Mouse (Mus musculus) spleen, postnatal 4 days (tissue): ENCODE measurements at regions not wholly inside any gene's neighbourhood (a gene's known extent, or its start where the extent isn't known, plus 50 kb on each side); places are given as distances from the start of the nearest gene placed in this dataset.
A peak's percentile ranks its signal among the peaks of the same experiment; 100 is the strongest.

Source experiments
- DNase-seq, 2 experiments: peaks; one replicate each; pipeline ENCODE4 v3.0.0; 2022; ENCODE audit warnings: low spot score in 2 of 2

DNA sequence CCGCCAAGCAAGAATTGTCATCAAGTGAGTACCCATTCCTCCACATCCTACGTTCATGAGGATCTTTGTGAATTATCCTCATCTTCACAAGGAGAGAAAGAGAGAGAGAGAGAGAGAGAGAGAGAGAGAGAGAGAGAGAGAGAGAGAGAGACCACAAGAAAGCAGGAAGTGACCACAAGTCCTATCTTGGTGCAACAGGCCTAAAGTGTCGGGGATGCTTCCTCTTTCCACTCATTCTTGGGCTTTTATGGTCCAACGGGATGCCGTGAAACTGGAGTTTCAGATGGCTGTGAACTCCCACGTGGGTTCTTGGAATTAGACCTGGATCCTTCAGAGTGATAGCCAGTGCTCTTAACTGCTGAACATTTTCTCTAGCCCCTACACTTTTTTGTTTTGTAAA, 53.1 kb upstream of the Rai14 start:
- peak in 1 of 2 experiments; percentile 13 for DNase-seq

DNA sequence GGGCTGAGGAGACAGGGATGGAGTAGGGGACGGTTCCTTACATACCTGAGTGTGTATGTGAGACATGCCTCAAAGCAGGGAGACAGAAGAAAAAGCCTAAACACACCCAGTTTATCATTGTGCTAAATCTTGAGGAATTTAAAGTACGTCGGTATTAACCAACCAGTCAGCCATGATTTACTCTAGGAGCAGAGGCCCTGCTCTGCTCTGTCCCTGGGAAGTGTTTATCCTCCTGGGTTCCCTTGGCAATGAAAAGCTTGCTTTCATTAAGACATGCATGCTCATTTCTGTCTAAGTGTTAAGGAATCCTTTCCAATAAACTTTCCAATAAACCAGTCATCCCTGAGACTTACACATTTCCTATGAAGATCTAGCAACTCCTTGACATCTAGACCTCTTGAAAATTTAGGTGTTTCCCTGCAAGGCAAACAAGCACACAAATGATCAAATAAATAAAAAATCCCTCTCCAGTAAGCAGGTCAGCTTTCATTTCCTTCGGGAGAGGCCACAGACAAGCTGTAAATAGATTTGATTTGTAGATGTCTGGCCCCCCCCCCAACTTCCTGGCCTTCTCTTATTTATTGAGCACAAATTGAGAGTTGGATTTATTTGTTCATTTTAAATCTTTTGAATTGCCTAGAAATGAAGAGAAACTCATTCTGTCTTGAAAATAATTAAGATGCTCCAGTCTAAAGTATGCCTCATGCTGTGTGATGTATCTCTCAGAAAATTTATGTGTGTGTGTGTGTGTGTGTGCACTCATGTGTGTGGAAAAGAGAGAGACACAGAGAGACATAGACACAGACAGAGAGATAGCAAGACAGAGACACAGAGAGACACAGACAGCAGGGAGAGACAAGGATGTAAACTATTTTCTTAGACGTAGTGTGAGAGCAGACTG, 56.2 kb upstream of the Rai14 start:
- no peak for DNase-seq

GRCm38 (mm10) chr15:10771311-10771690, 56.9 kb upstream of the Rai14 start:
- peak in 1 of 2 experiments; percentile 37 for DNase-seq

DNA sequence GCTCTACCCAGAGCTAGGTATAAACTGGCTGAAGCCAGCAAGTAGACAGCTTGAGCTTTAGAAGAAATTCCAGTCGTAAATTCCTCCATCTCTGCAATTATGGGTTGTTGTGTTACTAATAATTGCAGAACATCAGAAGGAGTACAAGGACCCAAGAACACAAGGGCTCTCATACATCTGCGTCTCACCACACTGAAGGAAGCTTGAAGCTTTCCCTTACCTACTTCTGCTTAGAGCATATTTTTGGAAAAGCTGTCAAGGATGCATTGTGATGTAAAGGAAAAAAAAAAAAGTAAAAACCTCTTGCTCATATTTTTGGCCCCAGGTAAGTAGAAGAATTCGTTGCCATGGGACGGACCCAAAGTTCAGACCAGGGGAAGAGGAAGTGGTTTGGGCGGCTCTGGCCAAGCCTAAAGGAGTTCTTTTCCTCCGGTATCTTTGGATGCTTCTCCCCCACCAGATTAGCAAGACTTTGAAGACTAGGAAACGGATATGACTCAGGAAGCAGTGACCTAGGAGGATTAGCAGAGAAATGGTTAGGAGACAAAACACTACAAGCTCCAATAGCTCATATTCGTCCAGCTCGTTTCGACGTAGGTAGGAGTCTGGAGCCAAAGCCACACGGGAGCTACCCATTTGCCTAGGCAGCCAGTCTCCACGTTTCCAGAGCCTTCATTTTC, 65.7 kb upstream of the Rai14 start:
- DNase-seq = peak in 1 of 2 experiments; percentile 41

GRCm38 (mm10) chr15:10789371-10789770, 74.9 kb upstream of the Rai14 start:
- DNase-seq = peak in 1 of 2 experiments; percentile 34

DNA sequence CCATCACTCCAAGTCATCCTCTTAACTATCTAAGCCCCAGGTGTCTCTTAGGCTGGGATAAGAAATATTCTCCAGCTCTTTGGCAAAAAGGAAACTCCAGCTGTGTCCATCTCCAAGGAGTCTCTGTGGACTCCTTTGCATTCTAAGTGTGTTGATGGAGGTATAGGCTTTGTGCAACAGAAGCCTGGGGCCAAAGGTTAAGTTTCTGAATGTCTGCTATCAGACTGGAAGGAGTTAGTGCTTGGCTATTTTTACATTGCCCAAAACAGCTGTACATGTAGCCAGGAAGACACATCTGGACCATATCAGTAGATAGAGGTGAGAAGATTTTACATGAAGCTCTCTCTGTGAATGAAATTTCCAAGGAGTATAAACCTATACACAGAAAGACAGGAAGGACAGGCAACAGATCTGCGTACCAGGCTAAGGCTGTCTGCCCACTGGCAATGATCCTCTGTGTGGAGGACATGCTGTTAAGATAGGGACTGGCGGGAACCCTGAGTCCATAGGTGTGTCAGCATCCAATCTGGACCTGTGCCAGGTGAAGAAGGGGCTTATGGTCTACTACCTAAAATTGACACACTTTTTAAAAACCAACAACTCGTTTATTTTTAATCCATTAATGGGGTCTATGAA, 76.6 kb upstream of the Rai14 start:
- DNase-seq = peak; percentile 4 to 15

DNA sequence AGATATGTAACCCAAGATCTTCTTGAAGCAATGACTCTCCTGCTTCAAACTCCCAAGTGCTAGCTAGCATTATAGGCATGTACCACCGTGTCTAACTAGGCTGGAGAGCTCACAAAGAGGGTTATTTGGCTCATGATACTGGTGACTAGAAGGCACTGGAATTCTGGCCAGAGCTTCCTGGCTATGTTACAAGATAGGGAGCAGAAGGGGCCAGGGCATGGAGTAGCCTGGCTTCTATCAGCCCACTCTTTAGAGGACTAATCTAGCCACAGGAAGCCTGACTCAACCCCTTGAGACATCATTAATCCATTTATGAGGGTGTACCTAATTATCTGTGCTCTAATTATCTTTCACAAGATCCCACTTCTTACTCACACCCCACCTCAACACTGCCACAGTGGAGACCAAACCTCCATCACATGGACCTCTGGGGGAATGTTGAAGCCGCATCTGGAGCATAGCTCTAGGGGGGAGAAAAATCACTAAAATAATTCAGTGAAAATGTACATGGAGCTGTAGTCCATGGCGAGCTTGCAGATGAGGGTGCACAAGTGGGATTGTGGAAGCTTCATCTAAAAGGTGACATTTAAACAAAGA, 77.2 kb upstream of the Rai14 start:
- DNase-seq = peak; percentile 5 to 42

DNA sequence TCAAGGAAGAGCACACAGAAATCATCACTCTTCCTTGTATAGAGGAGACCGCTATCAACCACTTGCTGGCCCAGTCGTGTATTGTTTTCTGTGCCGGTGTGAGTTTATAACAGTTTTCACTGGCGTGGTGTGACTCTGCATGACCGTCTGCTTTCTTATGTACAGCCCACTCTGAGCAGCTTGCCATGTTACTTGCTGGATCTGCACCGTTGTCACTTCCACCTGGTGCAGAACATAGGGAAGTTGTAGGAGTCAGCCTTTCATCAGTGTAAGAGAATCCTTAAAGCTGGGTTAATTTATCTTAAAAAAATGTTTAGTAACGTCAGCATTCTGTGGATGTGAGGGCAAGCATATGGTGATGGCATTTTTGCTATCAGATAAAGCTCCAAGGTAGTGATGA, 77.7 kb upstream of the Rai14 start:
- DNase-seq = peak in 1 of 2 experiments; percentile 6

GRCm38 (mm10) chr15:10795126-10795792, 80.8 kb upstream of the Rai14 start:
- DNase-seq = peak; percentile 4 to 45

DNA sequence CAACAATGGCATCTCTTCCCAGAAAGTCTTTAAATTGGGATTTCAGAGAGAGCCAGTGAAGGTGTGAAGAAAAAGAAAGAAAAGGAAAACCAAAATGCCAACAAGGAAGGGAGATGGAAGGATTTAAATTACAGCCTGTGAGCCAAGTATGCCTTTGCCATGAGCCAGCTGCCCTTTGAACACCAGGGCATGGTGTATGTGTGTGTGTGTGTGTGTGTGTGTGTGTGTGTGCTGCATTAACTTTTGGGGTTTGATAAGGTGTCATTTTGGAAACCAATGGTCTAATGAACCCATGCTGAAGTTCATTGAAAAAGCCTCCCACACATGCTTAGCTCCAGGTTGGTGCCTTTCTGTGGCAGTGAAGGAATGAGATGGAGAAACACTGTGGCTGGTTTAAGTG, 85.2 kb upstream of the Rai14 start:
- DNase-seq = peak in 1 of 2 experiments; percentile 28

DNA sequence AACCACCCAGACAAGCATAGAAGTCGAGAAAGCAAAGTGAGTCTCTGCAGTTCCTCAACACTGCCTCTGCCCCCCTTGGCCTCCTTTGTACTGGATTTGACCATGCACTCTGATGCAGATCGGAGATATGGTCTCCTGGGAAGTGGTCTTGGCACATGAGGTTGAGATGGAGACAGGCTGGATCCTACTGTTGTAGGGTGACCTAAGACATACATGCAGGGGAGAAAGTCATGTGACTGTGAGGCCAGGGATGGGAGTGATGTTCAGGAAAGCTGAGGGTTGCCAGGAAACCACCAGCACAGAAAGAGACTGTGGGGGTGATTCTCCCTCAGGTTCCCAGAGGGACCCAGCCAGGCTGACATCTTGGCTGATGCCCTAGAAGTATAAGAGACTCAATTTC, 99.8 kb upstream of the Rai14 start:
- DNase-seq = peak in 1 of 2 experiments; percentile 34

DNA sequence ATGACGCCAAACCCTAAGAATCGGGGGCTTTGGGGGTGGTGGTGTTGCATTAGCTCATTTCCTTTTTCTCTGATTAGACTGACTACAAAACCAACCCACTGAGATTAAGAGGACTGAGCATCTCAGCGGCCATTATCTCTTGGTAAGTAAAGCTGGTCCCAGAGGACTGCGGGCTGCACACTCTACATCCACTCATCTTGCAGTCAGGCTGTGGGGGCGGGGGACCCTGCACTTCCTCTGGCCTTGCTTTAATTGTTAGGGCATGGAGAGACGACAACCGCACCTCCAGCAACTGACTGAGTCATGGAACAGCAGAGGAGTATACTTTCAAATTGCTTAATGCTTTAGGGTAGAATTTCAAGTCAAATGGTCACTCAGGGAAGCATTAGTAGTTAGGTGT, 100.3 kb upstream of the Rai14 start:
- peak in 1 of 2 experiments; percentile 46 for DNase-seq

- DNase-seq = peak in 1 of 2 experiments; percentile 13
These were observed 101.8 kb upstream of the Rai14 start for GRCm38 (mm10) chr15:10816213-10816621.

- peak; percentile 18 to 46 for DNase-seq
These were observed 103.8 kb upstream of the Rai14 start for GRCm38 (mm10) chr15:10818216-10818615.

GRCm38 (mm10) chr15:10818706-10819105, 104.3 kb upstream of the Rai14 start:
- peak in 1 of 2 experiments; percentile 17 for DNase-seq

DNA sequence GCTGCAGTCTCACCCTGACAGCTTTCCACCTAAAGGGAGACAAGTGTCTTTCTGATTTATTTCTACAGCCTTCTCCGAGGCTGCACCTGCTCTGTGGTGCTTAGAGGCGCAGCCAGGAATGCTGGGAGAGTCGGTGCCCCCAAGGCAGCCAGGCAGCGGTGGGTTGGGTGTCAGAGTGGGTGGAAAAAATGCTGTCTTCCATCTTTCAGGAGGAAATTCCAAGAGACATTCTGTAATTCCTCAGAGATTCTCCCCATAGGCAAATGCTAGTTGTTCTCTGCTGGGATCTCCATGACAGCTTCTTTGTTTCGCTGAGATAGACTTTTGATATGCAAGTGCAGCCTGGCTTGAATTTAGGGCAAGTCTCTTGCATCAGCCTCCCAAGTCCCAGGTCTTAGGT, 109.5 kb upstream of the Rai14 start:
- no peak for DNase-seq

DNA sequence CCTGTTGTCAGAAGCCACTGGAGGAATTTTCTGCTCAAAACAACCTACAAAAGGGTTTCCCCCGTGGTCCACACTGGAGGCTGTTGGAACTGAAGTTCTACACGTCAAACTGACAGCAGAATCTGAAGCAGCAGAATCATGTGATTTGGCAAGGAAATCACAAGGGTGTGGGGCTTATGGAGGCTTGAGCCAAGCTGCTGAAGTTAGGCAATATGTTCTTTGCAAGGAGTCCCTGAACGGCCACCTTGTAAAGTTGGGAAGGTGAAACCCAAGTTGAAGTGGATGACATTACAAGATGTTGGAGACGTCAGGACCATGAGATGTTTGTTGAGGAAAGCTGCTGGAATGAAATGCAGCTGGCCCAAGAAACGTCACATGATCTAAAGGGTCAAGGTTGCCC, 115.2 kb upstream of the Rai14 start:
- DNase-seq = peak in 1 of 2 experiments; percentile 25

GRCm38 (mm10) chr15:10830478-10830877, 116.1 kb upstream of the Rai14 start:
- DNase-seq = no peak

- no peak for DNase-seq
These were observed 116.7 kb upstream of the Rai14 start for GRCm38 (mm10) chr15:10831106-10831505.

GRCm38 (mm10) chr15:10832331-10832730, 117.9 kb upstream of the Rai14 start:
- no peak for DNase-seq

DNA sequence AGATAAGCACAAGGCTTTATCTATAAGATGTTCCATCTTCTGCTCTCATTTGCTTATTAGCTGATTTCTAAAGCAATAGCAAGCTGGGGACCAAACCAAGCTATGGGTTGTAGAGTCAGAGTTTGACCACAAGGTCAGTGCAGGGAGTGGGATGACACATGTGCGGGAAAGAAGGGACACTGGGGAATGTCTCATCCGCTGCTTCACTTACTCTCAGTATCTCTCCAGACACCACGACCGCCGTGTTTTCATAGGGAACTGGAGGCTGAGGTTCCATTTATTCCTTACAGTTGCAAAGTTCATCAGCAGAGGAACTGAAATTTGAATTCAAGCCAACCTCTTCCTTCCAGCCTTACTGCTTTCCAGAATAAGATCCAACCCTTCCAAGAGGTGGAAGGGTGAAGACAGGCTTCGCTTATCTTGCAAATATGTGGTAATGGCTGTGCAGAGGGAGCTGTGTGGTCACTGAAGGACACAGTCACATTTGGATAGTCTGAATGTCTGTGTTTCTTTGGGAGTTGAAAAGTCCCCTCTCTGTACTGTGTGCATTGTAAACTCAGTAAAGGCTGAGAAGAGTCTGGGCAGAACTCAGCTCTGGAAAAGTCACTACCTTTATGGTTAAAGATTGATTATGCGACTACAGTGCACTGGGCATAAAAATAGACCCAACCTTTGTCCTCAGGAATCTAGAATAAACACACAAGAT, 118.1 kb upstream of the C1qtnf3 start:
- no peak for DNase-seq
